Mouse (Mus musculus) G1E (cell line): ENCODE data around the gene Il20rb. TPM values are rescaled to one million over a fixed set of nuclear protein-coding genes. Genes with fewer than 3 reads are reported as not detected.

ENCODE experiments used
- ATAC-seq: 2 replicates; pipeline ENCODE4 v1.8.0; 2016; ENCODE audit warnings: mild to moderate bottlenecking; ENCODE audit not compliant: insufficient number of reproducible peaks, poor library complexity, low FRiP score, severe bottlenecking; ENCODE audit errors: extremely low read depth
- DNase-seq: peaks from one replicate; pipeline ENCODE4 v3.0.0; 2012; ENCODE audit warnings: low spot score
- H3K27me3 ChIP-seq: 2 replicates; pipeline ENCODE4 v1.6.1; 2012; ENCODE audit warnings: mild to moderate bottlenecking, low read length, inconsistent platforms; ENCODE audit not compliant: insufficient read depth
- H3K36me3 ChIP-seq: replicated peaks from 2 replicates; pipeline ENCODE3; 2012; ENCODE audit warnings: mild to moderate bottlenecking, inconsistent platforms
- H3K4me1 ChIP-seq: 2 replicates; pipeline ENCODE4 v1.6.1; 2012; ENCODE audit warnings: low read depth, low read length, inconsistent platforms, mixed read lengths; ENCODE audit not compliant: insufficient read depth
- H3K4me3 ChIP-seq: 2 replicates; pipeline ENCODE4 v1.5.1; 2012; ENCODE audit warnings: low read depth, mild to moderate bottlenecking, inconsistent platforms, low read length, moderate library complexity, mixed read lengths
- H3K9me3 ChIP-seq: replicated peaks from 2 replicates; pipeline ENCODE4 v1.6.1; 2012; ENCODE audit warnings: inconsistent platforms
- CTCF ChIP-seq: IDR thresholded peaks from 2 replicates; pipeline ENCODE4 v1.5.1; 2012; ENCODE audit warnings: low read depth, low read length, inconsistent platforms, mixed read lengths
- GATA1 ChIP-seq: IDR thresholded peaks from 2 replicates; pipeline ENCODE4 v1.6.1; 2012; ENCODE audit warnings: borderline replicate concordance, low read length, inconsistent platforms, mixed read lengths
- GATA2 ChIP-seq: IDR thresholded peaks from 2 replicates; pipeline ENCODE4 v1.6.1; 2012; ENCODE audit warnings: low read depth, low read length, inconsistent platforms, borderline replicate concordance
- POLR2AphosphoS5 ChIP-seq: IDR thresholded peaks from 2 replicates; pipeline ENCODE4 v1.6.1; 2012; ENCODE audit warnings: low read depth, low read length, inconsistent platforms; ENCODE audit not compliant: insufficient replicate concordance
- TAL1 ChIP-seq: conservative IDR thresholded peaks from 2 replicates; pipeline ENCODE4 v1.6.1; 2012; ENCODE audit warnings: low read depth, low read length, inconsistent platforms, mixed read lengths
- polyA plus RNA-seq: library from polyadenylated mRNA; stranded (reverse); fragments of >175 nt; gene quantifications from 2 replicates; pipeline ENCODE4 v1.2.3, GENCODE M21; 2012
- total RNA-seq, 2 experiments: library from RNA; stranded (forward) in 1 of 2; stranded (reverse) in 1 of 2; fragments of 200-1000 nt in 1 of 2; fragments of >200 nt in 1 of 2; fragmentation: Nextera tagmentation in 1 of 2; gene quantifications; 2 replicates each; pipeline ENCODE4 v1.2.3; 2014 to 2017

The Il20rb gene
- total and polyA plus RNA-seq, 3 experiments = 0.20 to 1.1 (median 0.71) TPM

GRCm38 (mm10) chr9:100493611-100494261 lies 7.1 kb upstream of the Il20rb start:
- H3K9me3 ChIP-seq = no peaks in the 10 kb centered on the region
- no peak overlapping the region for H3K4me3 ChIP-seq
- ATAC-seq (no peak), DNase-seq (no peak)
- TF ChIP-seq GATA1 = no peak
- no peak for TF ChIP-seq TAL1
- no peak for TF ChIP-seq POLR2AphosphoS5
- no peak for TF ChIP-seq CTCF
- TF ChIP-seq GATA2 = no peak
- no peaks in the 10 kb centered on the region for H3K4me1 ChIP-seq
- no peaks in the 10 kb centered on the region for H3K27me3 ChIP-seq
- peaks cover 42% of the 10 kb centered on the region for H3K36me3 ChIP-seq

DNA sequence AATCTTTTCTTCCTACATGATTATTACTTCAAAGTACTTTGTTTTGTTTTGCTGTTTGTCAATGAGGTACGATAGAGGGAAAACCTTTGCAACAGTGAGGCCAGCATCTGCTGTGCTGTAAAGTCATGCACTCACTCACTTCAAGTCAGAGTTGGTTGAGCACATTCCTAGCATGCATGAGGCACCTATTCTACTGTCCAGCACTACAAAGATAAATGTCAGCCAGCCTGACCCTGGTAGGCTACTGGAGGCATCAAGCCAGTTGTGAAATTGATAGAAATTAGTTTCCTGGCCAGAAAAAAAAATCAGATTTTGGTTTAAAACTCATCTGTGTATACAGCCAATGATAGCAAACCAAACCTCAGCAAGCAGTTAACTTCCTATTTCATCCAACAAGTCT lies 4.8 kb upstream of the Il20rb start:
- Histone ChIP-seq H3K9me3 (no peaks in the 10 kb centered on the region), H3K27me3 (no peaks in the 10 kb centered on the region), H3K4me1 (no peaks in the 10 kb centered on the region), H3K36me3 (peaks cover 47% of the 10 kb centered on the region), H3K4me3 (no peak overlapping the region)
- ATAC-seq (no peak), DNase-seq (no peak)
- TF ChIP-seq GATA1 (no peak), GATA2 (no peak)

DNA sequence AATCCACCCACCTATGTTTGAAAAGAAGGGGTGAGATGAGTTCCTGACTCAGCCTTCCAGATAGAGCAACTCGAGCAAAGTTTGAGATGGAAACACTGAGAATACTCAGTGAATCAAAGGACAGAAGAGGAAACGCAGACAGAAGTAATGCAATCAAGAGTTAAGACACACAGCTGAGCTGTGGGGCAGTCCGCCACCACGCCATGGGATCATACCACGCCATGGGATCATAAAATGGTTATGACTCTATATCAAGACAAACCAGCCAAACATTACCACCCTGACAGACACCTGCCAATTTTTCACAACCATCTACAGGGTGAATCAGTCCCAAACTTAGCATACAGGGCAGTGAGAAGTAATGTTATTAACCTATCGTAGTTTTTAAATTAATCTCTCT lies 2.4 kb upstream of the Il20rb start:
- Histone ChIP-seq H3K36me3 (peaks cover 52% of the 10 kb centered on the region), H3K27me3 (no peaks in the 10 kb centered on the region), H3K9me3 (no peaks in the 10 kb centered on the region), H3K4me1 (no peaks in the 10 kb centered on the region), H3K4me3 (no peak overlapping the region)
- ATAC-seq (no peak), DNase-seq (no peak)
- TF ChIP-seq CTCF (no peak), POLR2AphosphoS5 (no peak), GATA1 (no peak), TAL1 (no peak), GATA2 (no peak)

- no peak overlapping the region for H3K4me3 ChIP-seq
- H3K9me3 ChIP-seq = no peaks in the 10 kb centered on the region
- ATAC-seq (no peak), DNase-seq (no peak)
- TF ChIP-seq CTCF = no peak
- no peak for TF ChIP-seq GATA2
- no peak for TF ChIP-seq POLR2AphosphoS5
- TF ChIP-seq GATA1 = no peak
- TF ChIP-seq TAL1 = no peak
- peaks cover 55% of the 10 kb centered on the region for H3K36me3 ChIP-seq
- no peaks in the 10 kb centered on the region for H3K4me1 ChIP-seq
- no peaks in the 10 kb centered on the region for H3K27me3 ChIP-seq
Observed at GRCm38 (mm10) chr9:100488056-100488713, 1.6 kb upstream of the Il20rb start.

- Histone ChIP-seq H3K4me3 (no peak overlapping the region), H3K4me1 (no peaks in the 10 kb centered on the region), H3K9me3 (no peaks in the 10 kb centered on the region), H3K27me3 (no peaks in the 10 kb centered on the region), H3K36me3 (peaks cover 57% of the 10 kb centered on the region)
- no peak for DNase-seq
- ATAC-seq = no peak
- no peak for TF ChIP-seq GATA2
- TF ChIP-seq TAL1 = no peak
- TF ChIP-seq GATA1 = no peak
- TF ChIP-seq POLR2AphosphoS5 = no peak
- no peak for TF ChIP-seq CTCF
Observed at GRCm38 (mm10) chr9:100483318-100483717, 3.3 kb downstream of the Il20rb start.

DNA sequence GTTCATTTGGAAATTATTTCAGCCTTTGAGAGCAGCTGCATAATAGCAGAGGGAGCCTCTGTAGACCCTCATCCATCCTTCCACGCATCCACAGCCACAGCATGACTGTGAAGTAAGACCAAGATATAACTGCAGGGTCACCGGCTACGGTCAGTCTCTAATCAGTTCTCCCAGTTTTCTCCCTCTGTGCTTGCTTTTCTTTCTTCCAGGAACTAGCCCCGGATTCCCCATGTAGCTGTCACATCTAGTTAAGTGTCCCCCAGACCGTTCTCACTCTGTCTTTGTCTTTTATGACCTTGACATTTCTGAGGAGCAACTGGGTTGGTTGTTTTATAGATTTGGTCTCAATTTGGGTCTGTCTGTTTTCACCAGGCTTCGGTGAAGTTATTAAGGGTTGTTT lies 5.0 kb downstream of the Il20rb start:
- H3K27me3 ChIP-seq = no peaks in the 10 kb centered on the region
- DNase-seq (no peak), ATAC-seq (no peak)
- peaks cover 52% of the 10 kb centered on the region for H3K36me3 ChIP-seq
- TF ChIP-seq CTCF (no peak), TAL1 (no peak), POLR2AphosphoS5 (no peak), GATA1 (no peak), GATA2 (no peak)
- H3K9me3 ChIP-seq = 0 out of 2 replicates have a peak, but pooled peaks cover 3% of the 10 kb centered on the region
- no peaks in the 10 kb centered on the region for H3K4me1 ChIP-seq
- no peak overlapping the region for H3K4me3 ChIP-seq

DNA sequence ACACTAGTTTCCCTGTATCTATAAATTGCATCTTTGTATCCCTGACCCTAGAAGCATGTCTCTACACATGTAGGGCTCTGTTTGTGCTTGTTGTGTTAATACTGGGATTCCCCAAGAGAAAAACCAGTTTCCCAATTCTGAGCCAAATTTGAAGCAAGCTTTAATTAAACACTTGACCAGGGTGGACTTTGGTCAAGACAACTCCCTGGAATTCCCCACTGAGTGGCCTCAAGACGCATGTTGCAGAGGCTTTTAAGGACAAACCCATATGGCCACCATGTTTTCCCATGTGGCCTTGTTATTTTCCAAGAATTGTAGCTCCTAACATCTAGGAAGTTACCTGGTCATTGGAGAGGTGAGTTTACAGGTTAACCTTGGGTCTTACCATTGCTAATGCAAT lies 12.5 kb downstream of the Il20rb start:
- ATAC-seq (no peak), DNase-seq (no peak)

More for the DNA sequence above, 12.5 kb downstream of the Il20rb start:
- no peaks in the 10 kb centered on the region for H3K4me1 ChIP-seq
- TF ChIP-seq TAL1 = no peak
- TF ChIP-seq GATA2 = no peak
- TF ChIP-seq POLR2AphosphoS5 = no peak
- no peak for TF ChIP-seq CTCF
- TF ChIP-seq GATA1 = no peak
- 0 out of 2 replicates have a peak, but pooled peaks cover 3% of the 10 kb centered on the region for H3K9me3 ChIP-seq
- H3K27me3 ChIP-seq = no peaks in the 10 kb centered on the region
- peaks cover 51% of the 10 kb centered on the region for H3K36me3 ChIP-seq
- no peak overlapping the region for H3K4me3 ChIP-seq
